Mouse (Mus musculus) c-Kit-positive CD71-negative TER-119-negative erythroid progenitor cells, embryonic 14.5 days (primary cell): ENCODE measurements around the gene Bnc1.

ENCODE experiments used
- DNase-seq: peaks from one replicate; pipeline ENCODE4 v3.0.0-alpha.2; 2013; ENCODE audit warnings: low read depth

Gene Bnc1

DNA sequence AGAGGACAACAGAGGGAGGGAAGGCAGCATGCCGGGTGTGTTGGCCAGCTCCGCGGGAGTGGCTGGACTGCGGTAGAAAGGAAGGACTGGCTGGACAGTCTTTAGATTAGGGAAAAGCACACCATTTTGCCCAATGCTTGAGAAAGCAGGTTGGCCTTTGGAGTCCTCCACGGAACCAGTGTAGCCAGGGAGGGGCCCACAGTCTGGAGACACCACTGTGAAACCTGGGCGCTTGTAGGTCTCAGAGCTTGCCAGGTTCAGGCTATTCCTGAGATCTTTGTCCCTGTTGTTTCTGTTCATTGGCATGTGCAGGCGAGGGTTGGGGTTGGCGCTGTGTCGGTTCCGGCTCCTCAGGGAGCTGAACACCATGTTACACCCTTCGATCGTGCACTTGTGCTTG is 18.2 kb downstream of the Bnc1 start:
- no peak for DNase-seq

DNA sequence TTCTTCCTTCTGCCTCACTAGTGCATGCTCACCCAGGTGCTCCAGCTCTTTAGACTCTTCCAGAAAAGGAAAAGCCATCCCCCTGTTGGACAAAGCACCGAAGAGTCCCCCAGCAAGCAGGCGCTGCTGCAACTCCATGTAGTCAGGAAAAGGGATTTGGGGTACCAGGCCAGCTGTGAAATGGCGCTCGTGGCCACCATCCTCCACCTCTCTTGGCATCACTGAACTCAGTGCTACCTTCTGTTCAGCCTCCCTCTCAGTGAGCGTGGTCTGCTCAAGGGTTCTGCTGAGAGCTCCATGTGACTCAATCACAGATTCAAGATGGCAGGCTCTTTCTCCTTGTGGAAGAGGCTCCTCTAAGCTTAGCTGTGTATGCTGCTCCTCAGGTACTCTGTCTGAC is 18.8 kb downstream of the Bnc1 start:
- no peak for DNase-seq

DNA sequence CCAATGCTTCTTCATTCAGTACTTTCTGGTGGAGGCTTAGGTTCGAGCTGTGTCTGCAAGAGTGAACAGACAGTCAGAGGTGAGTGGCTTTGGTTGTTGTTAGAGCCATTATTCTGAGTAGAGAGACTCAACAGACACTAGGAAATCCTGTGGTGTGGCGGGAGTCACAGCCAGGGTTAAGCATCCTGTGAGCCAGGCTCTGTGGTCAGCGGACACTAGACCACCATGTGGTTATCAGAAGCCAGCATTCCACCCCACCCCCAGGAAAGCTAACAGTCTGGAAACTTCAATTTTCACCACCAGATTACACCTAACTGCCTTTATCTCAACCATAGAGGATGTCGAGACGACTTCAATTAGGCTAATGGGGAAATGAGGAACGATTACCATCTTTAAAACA is 23.1 kb downstream of the Bnc1 start:
- no peak for DNase-seq

DNA sequence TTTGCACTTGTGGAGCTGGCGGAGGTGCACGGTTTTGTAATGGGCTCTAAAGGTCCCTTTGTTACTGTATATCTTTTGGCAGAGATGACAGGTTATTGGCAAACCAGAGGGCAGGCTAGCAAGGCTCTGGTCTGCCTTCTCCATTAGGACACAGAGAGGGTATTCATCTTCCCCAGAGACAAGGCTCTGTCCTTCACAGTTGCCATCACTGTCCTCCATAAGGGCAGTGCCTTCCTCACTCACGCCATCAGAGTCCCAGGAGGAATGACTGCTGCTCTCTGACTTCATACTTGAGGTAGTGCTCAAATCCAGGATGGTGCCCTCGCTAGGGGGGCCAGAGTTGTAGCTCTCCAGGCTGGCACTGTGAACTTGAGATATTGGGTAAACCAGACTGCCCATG is 23.6 kb downstream of the Bnc1 start:
- no peak for DNase-seq

DNA sequence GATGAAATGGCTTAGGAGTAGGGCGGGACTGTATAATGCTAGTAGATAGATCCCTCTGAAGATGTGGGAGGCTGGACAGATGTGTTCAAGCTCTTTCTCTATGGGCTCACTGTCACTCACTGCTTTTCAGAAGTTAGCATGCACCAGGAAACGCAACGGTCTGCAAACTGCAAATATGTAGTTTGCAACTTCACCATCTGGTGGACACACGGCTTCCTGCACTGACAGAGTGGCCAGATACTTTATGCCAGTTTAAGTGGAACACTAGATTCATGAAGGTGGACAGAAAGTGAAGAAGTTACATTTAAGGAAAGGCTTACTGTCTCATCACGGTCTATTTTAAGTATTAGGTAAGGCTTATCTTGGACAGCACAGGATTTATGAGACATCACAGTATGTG is 25.9 kb downstream of the Bnc1 start:
- DNase-seq = no peak

DNA sequence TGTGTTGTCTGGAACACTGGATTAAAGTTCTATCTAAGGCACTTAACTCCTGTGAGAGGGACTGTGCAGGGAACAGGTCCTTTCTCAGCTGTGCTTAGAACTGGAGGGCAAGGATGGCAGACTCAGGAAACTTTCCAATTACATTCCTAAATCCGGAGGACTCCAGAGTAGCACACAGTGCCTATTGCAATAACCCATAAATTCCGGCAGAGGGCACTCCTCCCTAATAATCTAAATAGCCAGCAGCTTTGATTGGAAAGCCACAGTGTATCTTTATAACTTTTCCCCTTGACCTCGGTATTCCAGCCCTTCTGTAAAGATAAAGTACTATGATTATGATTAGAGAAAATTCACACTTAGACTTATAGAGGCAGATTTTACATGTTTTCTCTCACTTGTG is 32.4 kb downstream of the Bnc1 start:
- peak; percentile 24 for DNase-seq

DNA sequence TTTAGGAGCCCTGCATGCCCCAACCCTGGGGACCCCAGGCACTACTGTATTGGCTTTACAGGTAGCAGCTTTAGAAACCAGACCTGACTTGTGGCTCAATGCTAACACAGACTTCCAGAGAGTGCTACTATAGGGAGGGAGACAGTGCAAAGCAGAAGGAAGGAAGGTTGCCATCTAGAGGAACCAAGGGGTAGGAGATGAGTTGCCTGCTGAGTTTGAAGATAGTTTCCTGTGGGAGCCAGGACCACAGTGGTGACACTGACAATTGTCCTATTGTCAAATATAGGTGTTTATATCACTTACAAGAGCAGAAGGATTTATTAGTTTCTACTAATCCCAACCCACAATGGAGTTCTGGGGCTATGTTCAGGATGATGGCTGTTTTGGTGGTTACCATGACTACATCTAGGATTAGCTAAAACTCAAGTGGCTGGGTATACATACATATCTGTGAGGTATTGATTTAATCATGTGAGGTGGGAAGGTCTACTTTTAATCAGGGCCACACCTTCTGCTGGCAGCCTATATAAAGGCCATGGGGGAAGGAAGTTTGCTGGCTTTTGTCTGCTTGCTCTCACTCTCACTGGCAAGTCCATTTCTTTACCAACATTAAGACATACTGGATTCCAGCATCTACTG is 37.8 kb downstream of the Bnc1 start:
- DNase-seq = no peak

DNA sequence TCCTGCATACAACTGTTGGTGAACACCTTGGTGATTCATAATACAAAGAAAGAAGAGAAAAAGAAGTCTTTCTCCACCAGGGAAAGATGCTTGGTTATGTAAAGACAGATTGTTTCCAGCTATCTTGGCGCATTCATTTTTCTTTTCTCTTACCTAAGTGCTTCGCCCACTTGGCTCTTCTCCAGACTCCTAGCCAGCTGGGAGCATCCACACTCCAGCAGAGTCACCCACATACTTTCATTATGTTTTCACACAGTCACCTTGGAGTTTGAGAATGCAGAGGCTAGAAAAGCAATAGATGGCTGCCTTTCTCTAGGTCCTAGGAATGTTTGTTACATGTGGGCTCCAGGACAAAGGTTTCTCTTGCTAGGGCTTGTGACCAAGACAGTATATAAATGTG is 41.6 kb downstream of the Bnc1 start:
- no peak for DNase-seq

DNA sequence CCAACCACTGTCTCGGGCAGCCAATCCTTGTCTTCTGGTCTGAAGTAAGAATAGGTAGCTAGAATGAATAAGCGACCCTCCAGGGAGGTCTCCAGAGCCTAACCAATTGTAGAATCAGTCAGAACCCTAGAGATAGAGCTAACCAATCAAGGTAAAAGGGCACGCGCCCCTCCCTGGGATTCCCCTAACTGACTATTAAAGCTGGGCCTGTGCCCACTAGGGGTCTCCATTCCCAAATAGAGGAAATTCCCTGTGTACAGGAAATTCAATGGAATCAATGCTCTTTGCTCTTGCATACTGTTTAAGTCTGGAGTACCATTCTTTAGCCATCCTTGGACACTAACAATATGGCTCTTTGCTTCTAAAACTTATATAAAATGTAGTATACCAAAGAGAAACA is 46.7 kb downstream of the Bnc1 start:
- no peak for DNase-seq

DNA sequence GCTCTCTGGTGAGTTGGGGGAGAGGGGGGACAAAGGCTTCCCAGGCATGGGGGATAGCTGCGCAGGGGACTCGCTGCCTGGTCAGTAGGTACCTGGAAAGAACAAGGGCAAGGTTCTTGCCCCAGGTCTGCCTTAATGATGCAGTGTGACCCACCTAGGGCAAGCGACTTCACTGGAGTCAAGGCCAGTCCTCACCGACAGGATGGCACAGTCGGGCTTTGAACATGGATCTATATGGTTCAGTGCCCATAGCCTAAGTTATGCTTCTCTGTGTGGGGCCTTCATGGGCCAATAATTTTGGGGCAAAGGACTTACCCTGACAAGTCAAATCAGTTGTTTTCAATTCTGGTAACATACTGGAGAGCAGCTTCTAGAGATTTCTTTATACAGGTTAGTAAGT is 57.3 kb downstream of the Bnc1 start:
- no peak for DNase-seq

DNA sequence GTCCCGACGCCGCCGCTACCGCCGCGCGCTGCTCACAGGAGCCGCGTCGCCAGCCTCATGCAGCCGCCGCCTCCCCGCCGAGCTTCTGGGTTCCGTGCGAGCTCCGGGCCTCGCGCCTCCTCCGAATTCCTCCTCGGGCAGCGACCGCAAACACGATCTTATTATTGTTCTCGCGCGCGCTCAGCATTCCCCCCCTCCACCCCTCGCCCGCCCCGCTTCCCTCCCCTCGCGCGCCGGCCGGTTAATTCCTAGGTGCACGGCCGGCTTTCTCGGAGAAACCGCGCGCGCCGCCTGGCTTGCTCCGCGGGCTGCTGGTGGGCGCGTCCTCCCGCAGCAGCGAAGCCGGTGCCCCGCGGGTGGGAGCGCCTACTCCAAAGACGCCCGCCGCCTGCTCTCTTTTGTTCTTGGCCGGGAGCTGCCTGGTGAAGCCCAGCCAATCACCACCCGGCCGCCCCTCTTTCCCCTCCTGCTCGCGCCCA is 57.8 kb downstream of the Bnc1 start, which contains the start of gene Hdgfl3:
Gene Hdgfl3, minus strand, starts transcription at position 207 of the 479 bp plus-strand sequence.
- peak; percentile 9 for DNase-seq

DNA sequence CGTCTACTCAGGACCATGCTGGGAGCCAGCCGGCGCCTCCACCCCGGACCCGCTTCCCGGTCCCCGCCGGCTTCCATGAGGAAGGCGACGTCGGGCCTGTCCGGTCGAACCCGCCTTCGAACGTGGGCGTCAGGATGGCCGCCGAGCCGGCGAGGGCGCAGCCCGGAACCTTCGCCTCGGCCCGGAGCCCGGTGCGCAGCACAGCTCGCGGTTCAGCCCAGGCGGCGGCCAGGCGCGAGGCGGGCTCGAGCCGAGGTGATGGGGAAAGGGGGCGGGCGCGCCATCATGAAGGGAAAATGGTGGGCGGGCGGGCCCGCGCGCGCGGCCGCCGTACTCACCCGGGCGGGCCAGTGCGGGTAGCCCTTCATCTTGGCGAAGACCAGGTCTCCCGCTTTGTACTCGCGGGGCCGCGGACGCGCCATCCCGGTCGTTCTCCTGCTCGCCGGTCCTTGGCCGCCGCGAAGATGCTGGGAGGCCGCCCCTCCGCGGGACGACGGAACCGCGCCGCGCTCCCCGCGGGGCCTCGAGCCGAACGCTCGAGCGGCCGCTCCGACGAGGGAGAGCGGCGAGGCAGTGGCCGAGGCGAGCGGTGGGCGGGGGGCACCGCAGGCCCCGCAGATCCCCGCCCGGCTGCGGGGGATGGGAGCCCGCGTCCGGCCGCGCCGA is 58.4 kb downstream of the Bnc1 start:
- DNase-seq = no peak

DNA sequence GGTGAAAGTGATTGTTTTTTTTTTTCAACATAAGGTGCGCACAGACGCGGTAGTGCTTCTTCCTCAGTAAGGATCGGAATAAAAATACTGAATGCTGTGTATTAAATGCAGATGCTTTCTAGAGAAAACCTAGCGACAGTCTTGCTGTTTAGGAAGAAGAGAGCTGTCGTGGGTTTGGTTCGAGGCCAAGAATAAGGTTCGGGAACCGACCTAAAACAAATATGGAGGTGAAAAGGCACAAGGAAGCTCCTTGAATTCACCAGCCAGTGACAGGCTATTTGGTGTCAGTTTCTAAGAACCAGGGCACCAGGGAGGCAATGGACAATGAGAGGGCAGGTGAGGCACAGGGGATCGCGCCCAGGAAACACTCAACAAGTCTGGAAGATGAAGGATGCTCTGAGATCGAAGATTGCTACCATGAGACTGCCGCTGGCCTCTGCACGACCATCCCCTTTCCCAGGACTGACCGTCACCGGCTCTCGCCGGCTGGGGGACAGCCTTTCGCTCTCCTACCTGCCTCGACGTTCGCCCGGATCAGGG is 59.0 kb downstream of the Bnc1 start:
- no peak for DNase-seq

DNA sequence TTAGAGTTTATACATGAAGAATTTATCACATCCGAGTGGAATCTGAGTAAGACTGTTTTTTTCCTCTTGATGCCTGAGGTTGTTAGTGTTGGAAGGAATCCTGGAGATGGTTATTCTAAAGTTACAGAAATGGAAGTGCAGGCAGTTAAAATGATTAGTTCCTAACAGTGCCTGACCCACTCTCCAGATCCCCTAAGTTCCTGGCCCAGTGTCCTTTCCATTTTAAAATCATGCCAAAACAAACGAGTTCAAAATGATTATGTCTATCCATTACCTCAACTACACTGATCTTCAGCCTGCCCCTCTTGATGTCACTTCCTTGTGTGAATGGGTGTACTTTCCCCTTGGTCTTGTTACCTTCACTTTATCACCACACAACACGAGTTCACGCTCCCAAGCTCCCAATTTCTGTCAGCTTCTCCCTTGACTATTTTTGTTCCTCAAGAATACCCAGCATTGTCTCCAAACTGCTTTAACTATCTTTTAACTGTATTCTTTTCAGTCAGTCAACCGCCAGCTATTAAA is 59.5 kb downstream of the Bnc1 start:
- no peak for DNase-seq

DNA sequence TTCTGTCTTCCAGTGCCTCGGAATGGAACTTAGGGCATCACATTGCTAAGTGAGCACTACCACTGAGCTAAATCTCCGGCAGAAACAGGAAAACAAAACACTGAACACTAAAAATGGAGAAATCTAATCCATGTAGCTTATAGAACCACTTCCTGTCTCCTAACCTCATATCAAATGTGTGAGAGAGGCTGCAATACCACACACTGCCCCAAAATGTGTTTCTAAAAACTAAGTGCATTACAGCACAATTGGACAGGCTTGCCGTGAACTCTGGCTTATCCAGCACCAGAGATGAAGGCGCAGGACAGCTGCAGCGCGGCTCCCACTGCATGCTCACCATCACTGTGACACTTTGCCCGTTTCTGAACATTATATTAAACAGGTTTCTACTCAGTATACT is 63.1 kb downstream of the Bnc1 start:
- no peak for DNase-seq

DNA sequence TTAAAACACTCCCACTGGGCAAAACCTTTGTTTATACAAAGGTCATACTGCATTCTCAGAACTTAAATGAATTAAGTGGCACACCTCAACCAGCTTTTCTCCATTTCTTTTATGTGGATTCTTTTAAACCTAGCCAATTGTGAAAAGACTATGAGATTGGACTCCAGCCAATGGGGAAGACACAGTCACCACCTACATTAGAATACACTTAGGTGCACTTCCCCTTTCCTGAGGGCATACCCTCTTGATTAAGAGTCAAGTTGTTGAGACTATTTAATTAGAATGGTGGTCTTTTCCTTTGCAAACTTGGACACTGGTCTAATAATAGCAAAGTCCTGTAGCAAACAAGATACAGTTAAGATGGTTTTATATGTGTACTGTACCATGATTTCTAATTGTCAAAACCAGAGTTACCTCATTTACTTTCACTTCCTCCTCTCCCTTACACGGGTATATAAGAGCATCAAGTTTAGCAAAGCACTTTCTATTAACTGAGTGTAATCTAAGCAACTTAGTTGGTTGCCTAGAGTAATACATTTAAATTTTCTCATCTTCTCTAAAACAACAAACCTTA is 70.6 kb downstream of the Bnc1 start:
- peak; percentile 16 for DNase-seq

DNA sequence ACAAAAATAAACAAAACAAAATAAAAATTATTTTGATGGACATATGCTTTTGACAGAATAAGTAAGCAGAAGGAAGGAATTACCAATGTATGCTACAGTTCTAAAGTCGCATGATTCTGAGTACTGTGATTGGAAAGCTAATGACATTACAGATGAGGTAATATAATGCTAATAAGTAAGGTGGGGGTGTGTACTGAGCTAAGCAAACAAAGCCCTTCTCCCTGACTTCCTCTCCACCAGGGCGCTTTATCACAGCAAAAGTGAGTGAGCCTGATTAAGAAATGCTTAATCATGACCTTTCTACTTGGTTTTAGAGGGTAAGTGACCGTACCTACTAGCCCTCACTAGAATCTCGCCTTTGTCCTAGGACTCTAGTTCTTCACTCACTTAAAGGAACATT is 71.8 kb downstream of the Bnc1 start:
- no peak for DNase-seq

DNA sequence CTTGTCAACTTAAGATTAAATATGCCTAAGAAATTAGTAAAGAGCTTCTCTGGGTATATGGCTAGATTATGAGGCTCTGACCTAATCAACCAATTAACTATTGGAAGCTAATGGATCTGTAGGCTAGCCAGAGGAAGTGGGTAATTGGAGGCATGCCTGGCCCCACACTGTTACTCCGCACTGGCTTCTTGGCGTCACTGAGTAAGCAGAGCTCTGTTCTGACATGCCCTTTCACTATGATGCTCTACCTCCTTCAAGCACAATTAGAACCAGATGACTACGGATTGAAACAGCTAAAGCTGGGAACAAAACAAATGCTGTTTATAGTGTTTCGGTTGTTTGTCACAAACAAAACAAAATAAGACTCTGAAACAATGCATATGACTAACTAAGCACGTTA is 73.8 kb downstream of the Bnc1 start:
- no peak for DNase-seq
